Mouse (Mus musculus): ENCODE measurements at regions not wholly inside any gene's neighbourhood (a gene's known extent, or its start where the extent isn't known, plus 50 kb on each side); places are given as distances from the start of the nearest gene placed in this dataset.
A peak's percentile ranks its signal among the peaks of the same experiment; 100 is the strongest.

DNA sequence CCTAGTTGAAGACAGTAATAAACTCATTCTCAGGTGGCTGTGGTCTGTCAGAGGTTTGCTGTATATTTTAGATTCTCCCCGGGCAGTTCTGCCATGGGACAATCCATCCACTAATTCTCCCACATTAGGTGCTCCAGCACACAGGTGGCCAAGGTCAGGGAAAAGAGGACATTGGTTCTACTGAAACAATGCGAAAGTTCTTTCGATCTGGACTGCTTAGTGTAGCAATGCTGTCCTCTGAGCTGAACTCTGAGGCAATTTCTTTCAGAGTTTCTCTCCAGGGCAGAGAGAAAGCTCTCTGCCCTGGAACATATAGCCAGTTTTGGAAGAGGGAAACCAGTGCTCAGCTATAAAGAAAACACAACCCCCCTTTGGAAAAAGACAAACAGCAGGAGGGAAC, 243.2 kb downstream of the Pik3r1 start:
- H3K4me3 ChIP-seq: no peak overlapping the region

DNA sequence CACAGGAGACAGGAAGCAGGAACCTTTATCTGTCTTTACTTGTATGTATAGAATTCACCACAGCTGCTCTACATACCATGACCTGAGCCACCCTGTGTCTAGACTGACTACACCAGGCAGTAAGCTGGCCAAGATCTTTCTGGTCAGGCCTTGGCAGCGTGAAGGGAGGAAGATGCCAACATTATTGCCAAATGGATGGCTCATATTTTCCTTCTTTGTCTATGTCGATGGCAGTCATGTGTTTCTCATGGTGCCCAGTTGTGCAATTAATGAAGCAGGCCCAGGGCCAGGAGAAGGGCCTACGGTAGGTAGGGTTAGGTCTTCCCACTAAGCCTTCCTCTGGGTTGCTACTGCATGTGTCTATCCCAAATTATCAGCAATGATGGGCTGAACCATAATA, 243.8 kb downstream of the Pik3r1 start:
- Histone ChIP-seq H3K4me2 (ENCODE audit: low read depth) (no peak overlapping the region), H3K27me3 (ENCODE audit: control insufficient read depth, insufficient read depth, insufficient read length) (no peaks in the 10 kb centered on the region), H3ac (ENCODE audit: control insufficient read depth, insufficient read length) (no peak overlapping the region), H3K4me3 (no peak overlapping the region), H3K36me3 (ENCODE audit: control insufficient read depth, insufficient read depth) (no peaks in the 10 kb centered on the region), H3K79me2 (ENCODE audit: control insufficient read depth, insufficient read depth) (no peaks in the 10 kb centered on the region)
- TF ChIP-seq POLR2A (IDR thresholded peaks at IDR 0.05; ENCODE audit: insufficient read length, low read depth): no peak
- no peak for TF ChIP-seq MYOG (IDR thresholded peaks at IDR 0.05; ENCODE audit: control insufficient read depth in 1 of 3, insufficient read depth in 1 of 3, insufficient read length in 2 of 3, low read depth in 2 of 3)
- peak; percentile 76 for TF ChIP-seq CEBPB (IDR thresholded peaks at IDR 0.05; ENCODE audit: insufficient read depth, poor library complexity, severe bottlenecking)

More for the DNA sequence above, 243.2 kb downstream of the Pik3r1 start:
- Histone ChIP-seq H3K27me3 (ENCODE audit: control insufficient read depth, insufficient read depth, insufficient read length) (no peaks in the 10 kb centered on the region), H3K4me2 (ENCODE audit: low read depth) (no peak overlapping the region), H3K36me3 (ENCODE audit: control insufficient read depth, insufficient read depth) (no peaks in the 10 kb centered on the region), H3ac (ENCODE audit: control insufficient read depth, insufficient read length) (no peak overlapping the region), H3K79me2 (ENCODE audit: control insufficient read depth, insufficient read depth) (no peaks in the 10 kb centered on the region)
- TF ChIP-seq POLR2A (IDR thresholded peaks at IDR 0.05; ENCODE audit: insufficient read length, low read depth) (no peak), USF1 (IDR thresholded peaks at IDR 0.05; ENCODE audit: low read depth) (no peak), POLR2AphosphoS2 (IDR thresholded peaks at IDR 0.05; ENCODE audit: insufficient read length, low read depth) (no peak), REST (IDR thresholded peaks at IDR 0.05; ENCODE audit: insufficient read depth, insufficient read length) (no peak), TCF12 (IDR thresholded peaks at IDR 0.05; ENCODE audit: insufficient read depth, poor library complexity, severe bottlenecking) (no peak), TCF3 (IDR thresholded peaks at IDR 0.05; ENCODE audit: insufficient read length, low read depth) (no peak), MYOD1 (IDR thresholded peaks at IDR 0.05; ENCODE audit: control insufficient read depth in 1 of 3, insufficient read length in 2 of 3, low read depth in 2 of 3) (no peak), SRF (IDR thresholded peaks at IDR 0.05; ENCODE audit: control insufficient read depth, insufficient read length, low read depth) (no peak), CEBPB (IDR thresholded peaks at IDR 0.05; ENCODE audit: insufficient read depth, poor library complexity, severe bottlenecking) (no peak), MAX (IDR thresholded peaks at IDR 0.05; ENCODE audit: low read depth) (no peak), MYOG (IDR thresholded peaks at IDR 0.05; ENCODE audit: control insufficient read depth in 1 of 3, insufficient read depth in 1 of 3, insufficient read length in 2 of 3, low read depth in 2 of 3) (no peak), E2F4 (IDR thresholded peaks at IDR 0.05; ENCODE audit: insufficient read depth) (no peak)

DNA sequence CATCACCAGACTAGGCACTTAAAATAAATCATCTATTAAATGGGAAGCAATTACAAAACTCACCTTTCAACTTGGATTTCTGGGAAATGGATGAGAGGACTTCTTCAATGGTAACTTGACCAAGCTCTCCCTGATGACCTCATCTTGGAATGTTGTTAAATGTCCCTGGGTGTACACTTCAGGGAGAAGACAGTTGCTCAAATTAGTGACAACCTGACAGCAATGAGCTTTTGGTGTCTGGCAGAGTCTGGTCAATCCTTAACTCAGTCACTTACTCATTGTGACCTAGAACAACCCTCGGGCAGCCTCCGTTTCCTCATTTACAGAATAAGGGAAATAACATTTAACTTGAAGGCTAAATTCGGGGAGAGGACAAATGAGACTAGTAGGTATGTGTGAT, 244.5 kb downstream of the Pik3r1 start:
- no peak overlapping the region for H3K4me3 ChIP-seq
- H3K4me2 ChIP-seq (ENCODE audit: low read depth): no peak overlapping the region
- H3K36me3 ChIP-seq (ENCODE audit: control insufficient read depth, insufficient read depth): no peaks in the 10 kb centered on the region
- H3K27me3 ChIP-seq (ENCODE audit: control insufficient read depth, insufficient read depth, insufficient read length): no peaks in the 10 kb centered on the region
- no peak overlapping the region for H3ac ChIP-seq (ENCODE audit: control insufficient read depth, insufficient read length)
- TF ChIP-seq TCF3 (IDR thresholded peaks at IDR 0.05; ENCODE audit: insufficient read length, low read depth) (no peak), MYOD1 (IDR thresholded peaks at IDR 0.05; ENCODE audit: control insufficient read depth in 1 of 3, insufficient read length in 2 of 3, low read depth in 2 of 3) (no peak), CEBPB (IDR thresholded peaks at IDR 0.05; ENCODE audit: insufficient read depth, poor library complexity, severe bottlenecking) (no peak)
- no peaks in the 10 kb centered on the region for H3K79me2 ChIP-seq (ENCODE audit: control insufficient read depth, insufficient read depth)

DNA sequence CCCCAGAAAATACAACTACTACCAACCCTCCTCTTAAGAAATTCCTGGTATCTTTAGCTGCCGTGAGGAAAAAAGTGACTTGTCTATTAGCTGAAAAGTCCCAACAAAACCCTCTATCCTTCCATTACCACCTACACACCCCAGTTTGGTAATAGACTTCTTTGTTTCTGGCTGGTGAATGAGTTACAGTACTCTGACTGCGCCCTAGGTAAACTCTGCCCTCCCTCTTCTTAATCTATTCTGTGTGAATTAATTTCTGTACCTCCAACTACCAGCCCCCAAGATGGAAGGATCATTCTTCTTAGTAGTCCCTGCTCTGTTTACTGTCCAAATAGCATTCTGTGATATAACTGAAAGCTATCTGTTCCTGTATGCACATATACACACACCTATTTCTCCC, 245.4 kb downstream of the Pik3r1 start:
- H3K4me3 ChIP-seq: no peak overlapping the region
- no peaks in the 10 kb centered on the region for H3K79me2 ChIP-seq (ENCODE audit: control insufficient read depth, insufficient read depth)
- H3K36me3 ChIP-seq (ENCODE audit: control insufficient read depth, insufficient read depth): no peaks in the 10 kb centered on the region
- TF ChIP-seq POLR2A (IDR thresholded peaks at IDR 0.05; ENCODE audit: insufficient read length, low read depth) (no peak), MYOG (IDR thresholded peaks at IDR 0.05; ENCODE audit: control insufficient read depth in 1 of 3, insufficient read depth in 1 of 3, insufficient read length in 2 of 3, low read depth in 2 of 3) (no peak), POLR2AphosphoS2 (IDR thresholded peaks at IDR 0.05; ENCODE audit: insufficient read length, low read depth) (no peak), SRF (IDR thresholded peaks at IDR 0.05; ENCODE audit: control insufficient read depth, insufficient read length, low read depth) (no peak), MYOD1 (IDR thresholded peaks at IDR 0.05; ENCODE audit: control insufficient read depth in 1 of 3, insufficient read length in 2 of 3, low read depth in 2 of 3) (no peak), USF1 (IDR thresholded peaks at IDR 0.05; ENCODE audit: low read depth) (no peak), E2F4 (IDR thresholded peaks at IDR 0.05; ENCODE audit: insufficient read depth) (no peak), TCF12 (IDR thresholded peaks at IDR 0.05; ENCODE audit: insufficient read depth, poor library complexity, severe bottlenecking) (no peak), MAX (IDR thresholded peaks at IDR 0.05; ENCODE audit: low read depth) (no peak), TCF3 (IDR thresholded peaks at IDR 0.05; ENCODE audit: insufficient read length, low read depth) (no peak), CEBPB (IDR thresholded peaks at IDR 0.05; ENCODE audit: insufficient read depth, poor library complexity, severe bottlenecking) (no peak)
- H3K4me2 ChIP-seq (ENCODE audit: low read depth): no peak overlapping the region
- H3K27me3 ChIP-seq (ENCODE audit: control insufficient read depth, insufficient read depth, insufficient read length): no peaks in the 10 kb centered on the region
- no peak overlapping the region for H3ac ChIP-seq (ENCODE audit: control insufficient read depth, insufficient read length)

DNA sequence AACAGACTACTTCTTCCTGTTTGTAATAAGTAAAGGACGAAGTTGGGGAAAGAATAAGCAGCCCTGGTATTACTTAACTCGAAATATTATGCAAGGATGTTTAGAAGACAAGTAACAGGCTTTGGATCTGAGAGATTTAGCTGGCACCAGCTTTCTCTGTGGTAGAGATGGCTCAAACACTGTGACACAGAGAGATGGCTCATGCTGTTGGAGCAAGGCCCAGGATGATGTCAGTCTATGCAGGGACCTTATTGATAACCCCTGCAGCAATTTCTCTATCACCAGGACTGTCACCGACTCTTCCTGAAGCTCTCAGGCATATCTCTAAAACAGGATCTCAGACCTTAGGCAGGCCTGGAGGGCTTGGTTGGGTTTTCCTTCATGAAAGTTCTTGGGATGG, 254.7 kb downstream of the Pik3r1 start:
- H3K79me2 ChIP-seq (ENCODE audit: control insufficient read depth, insufficient read depth): no peaks in the 10 kb centered on the region
- no peaks in the 10 kb centered on the region for H3K27me3 ChIP-seq (ENCODE audit: control insufficient read depth, insufficient read depth, insufficient read length)
- H3K4me2 ChIP-seq (ENCODE audit: low read depth): no peak overlapping the region
- no peak overlapping the region for H3ac ChIP-seq (ENCODE audit: control insufficient read depth, insufficient read length)
- no peak overlapping the region for H3K4me3 ChIP-seq
- TF ChIP-seq MYOG (IDR thresholded peaks at IDR 0.05; ENCODE audit: control insufficient read depth in 1 of 3, insufficient read depth in 1 of 3, insufficient read length in 2 of 3, low read depth in 2 of 3) (no peak), MYOD1 (IDR thresholded peaks at IDR 0.05; ENCODE audit: control insufficient read depth in 1 of 3, insufficient read length in 2 of 3, low read depth in 2 of 3) (no peak), USF1 (IDR thresholded peaks at IDR 0.05; ENCODE audit: low read depth) (no peak), TCF3 (IDR thresholded peaks at IDR 0.05; ENCODE audit: insufficient read length, low read depth) (no peak), TCF12 (IDR thresholded peaks at IDR 0.05; ENCODE audit: insufficient read depth, poor library complexity, severe bottlenecking) (no peak), CEBPB (IDR thresholded peaks at IDR 0.05; ENCODE audit: insufficient read depth, poor library complexity, severe bottlenecking) (no peak), SRF (IDR thresholded peaks at IDR 0.05; ENCODE audit: control insufficient read depth, insufficient read length, low read depth) (no peak), POLR2A (IDR thresholded peaks at IDR 0.05; ENCODE audit: insufficient read length, low read depth) (no peak), POLR2AphosphoS2 (IDR thresholded peaks at IDR 0.05; ENCODE audit: insufficient read length, low read depth) (no peak), REST (IDR thresholded peaks at IDR 0.05; ENCODE audit: insufficient read depth, insufficient read length) (no peak)
- H3K36me3 ChIP-seq (ENCODE audit: control insufficient read depth, insufficient read depth): no peaks in the 10 kb centered on the region
